Mouse (Mus musculus): ENCODE measurements around the gene Wdr95.

Gene Wdr95

GRCm38 (mm10) chr5:149527999-149528729 is at the start of gene Wdr95:
Wdr95 (plus strand) TSS chr5:149528679.
- peak; percentile 15 for DNase-seq

GRCm38 (mm10) chr5:149481920-149482319 is 46.6 kb upstream of the Wdr95 start:
- no peak for DNase-seq

GRCm38 (mm10) chr5:149483321-149484052 is 45.0 kb upstream of the Wdr95 start:
- no peak for DNase-seq

- no peak for DNase-seq
Measured at GRCm38 (mm10) chr5:149484270-149484669, 44.2 kb upstream of the Wdr95 start.

DNA sequence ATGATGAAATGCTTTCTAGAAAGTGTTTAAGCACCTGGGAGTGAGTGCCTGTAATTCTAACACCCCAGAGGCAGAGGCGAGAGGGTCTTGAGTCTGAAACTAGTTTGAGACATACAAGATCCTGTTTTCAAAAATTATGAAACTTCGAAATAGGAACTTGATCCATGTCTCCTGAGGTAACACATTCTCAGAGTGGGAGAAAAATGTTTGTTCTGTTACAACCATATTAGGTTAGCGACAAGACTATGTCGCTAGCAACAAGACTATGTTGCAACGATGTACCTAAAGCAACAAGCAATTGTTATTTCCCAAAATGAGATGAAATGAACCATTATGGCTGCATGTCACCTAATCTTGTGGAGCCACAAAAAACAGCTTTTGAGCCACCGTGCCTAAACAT is 43.0 kb upstream of the Wdr95 start:
- DNase-seq = no peak

DNA sequence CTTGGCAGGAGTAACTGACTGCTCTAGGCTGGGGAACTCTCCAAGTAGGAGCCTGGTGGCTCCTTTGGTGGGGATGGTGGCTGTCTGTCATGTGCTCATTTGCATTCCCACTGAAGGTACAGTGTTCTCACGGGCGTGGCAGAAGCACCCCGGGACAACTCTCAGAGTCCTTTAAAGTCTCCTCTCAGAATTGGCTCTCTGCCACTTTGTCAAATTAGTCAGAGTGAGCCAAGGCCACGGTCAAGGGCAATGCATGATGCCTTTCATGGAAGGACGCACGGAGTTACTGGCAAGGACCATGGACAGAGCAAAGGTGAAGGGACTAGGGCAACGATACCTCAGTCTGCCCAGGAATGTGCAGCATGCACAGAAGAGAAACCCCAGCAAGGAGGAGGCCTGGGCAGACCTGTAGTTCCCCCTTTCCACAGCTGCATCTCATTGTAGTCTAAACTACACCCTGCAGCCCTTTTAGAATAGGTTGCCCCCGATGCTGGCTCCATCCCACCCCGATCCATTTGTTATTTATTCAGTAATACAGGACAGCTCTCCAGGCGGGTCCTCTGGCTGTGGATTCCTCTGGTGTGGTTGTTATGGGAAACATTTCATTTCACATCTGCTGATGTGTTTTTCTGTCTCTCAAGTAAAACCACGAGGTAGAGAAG is 40.0 kb upstream of the Wdr95 start:
- DNase-seq = no peak

DNA sequence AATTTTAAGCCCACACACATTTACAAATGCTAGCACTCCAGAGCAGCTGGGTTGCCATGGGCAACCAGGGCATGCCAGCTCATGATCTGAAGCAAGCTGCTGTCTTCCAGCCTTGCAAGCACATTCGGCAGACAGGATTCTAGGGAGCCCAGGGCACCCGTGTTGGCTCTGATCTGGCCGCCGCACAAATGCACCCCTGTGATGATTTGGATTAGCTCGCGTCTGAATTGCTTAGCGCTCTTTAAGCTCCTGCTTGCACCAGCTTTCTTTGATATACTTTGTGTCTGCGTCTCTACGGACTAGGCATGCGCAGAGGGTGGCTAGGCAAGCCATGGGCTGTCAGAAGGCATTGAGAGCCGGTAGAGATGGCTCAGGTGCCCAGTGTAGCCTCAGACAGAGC is 39.3 kb upstream of the Wdr95 start:
- DNase-seq = peak; percentile 8

DNA sequence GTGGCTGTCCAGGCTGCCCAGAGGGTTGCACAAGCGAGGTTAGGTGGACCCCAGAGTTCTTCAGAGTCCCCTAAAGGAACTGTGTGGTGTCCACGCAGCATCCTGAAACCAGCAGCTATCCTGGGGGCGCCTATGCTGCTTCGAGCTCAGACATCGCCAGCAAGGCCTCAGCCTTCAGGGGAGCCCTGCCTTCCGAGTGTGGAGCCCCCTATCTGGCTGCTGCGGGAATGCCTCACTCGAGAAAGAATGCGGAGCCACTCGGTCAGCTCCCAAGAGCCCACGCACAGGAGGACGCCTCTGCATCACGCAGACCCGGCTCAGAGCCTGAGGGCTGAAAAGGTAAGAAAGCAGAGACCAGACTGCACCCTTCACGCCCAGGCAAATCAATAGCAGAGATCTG is 38.2 kb upstream of the Wdr95 start:
- no peak for DNase-seq

- no peak for DNase-seq
Measured at GRCm38 (mm10) chr5:149495655-149496054, 32.8 kb upstream of the Wdr95 start.

- DNase-seq = no peak
Measured at GRCm38 (mm10) chr5:149496401-149497066, 31.9 kb upstream of the Wdr95 start.

- no peak for DNase-seq
Measured at GRCm38 (mm10) chr5:149499936-149500335, 28.5 kb upstream of the Wdr95 start.

- DNase-seq = no peak
Measured at GRCm38 (mm10) chr5:149503423-149504175, 24.9 kb upstream of the Wdr95 start.

GRCm38 (mm10) chr5:149504985-149505384 is 23.5 kb upstream of the Wdr95 start:
- no peak for DNase-seq

- no peak for DNase-seq
Measured at GRCm38 (mm10) chr5:149506033-149506432, 22.4 kb upstream of the Wdr95 start.

- DNase-seq = no peak
Measured at GRCm38 (mm10) chr5:149508094-149509029, 20.1 kb upstream of the Wdr95 start.

- DNase-seq = no peak
Measured at GRCm38 (mm10) chr5:149510323-149510722, 18.2 kb upstream of the Wdr95 start.

- no peak for DNase-seq
Measured at GRCm38 (mm10) chr5:149512695-149513094, 15.8 kb upstream of the Wdr95 start.

GRCm38 (mm10) chr5:149513438-149514086 is 14.9 kb upstream of the Wdr95 start:
- DNase-seq = no peak

DNA sequence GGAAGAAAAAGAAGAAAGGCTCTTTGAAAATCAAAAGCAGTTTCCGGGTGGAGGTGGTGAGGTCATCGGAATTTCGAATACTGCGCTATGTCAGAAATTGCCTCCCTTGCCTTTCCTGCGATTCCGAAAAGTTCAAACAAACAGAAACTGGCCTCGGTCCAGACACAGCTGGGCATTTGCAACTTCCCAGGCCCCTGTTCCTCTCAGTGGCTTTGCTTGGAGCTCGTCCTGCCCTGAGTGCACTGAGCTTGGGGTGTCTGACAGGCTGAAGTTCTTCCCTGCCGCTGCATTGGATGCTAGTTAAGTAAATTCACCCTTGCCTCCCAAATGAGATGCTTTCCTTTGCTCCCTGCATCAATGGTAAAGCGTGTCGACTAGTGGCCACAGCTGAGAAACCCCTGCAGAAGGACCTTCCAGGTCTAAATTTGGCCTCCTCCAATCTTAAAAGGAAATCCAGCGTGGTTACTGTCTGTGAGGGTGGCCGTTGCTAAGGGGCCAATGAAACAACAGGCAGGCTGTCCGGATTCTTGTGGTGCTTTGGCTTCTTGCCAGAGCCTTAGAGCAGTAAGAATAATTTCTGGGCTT is 14.3 kb upstream of the Wdr95 start:
- no peak for DNase-seq

GRCm38 (mm10) chr5:149514890-149515289 is 13.6 kb upstream of the Wdr95 start:
- no peak for DNase-seq
